ENCODE assay signal across 14 mouse cellular contexts in the genomic region with DNA sequence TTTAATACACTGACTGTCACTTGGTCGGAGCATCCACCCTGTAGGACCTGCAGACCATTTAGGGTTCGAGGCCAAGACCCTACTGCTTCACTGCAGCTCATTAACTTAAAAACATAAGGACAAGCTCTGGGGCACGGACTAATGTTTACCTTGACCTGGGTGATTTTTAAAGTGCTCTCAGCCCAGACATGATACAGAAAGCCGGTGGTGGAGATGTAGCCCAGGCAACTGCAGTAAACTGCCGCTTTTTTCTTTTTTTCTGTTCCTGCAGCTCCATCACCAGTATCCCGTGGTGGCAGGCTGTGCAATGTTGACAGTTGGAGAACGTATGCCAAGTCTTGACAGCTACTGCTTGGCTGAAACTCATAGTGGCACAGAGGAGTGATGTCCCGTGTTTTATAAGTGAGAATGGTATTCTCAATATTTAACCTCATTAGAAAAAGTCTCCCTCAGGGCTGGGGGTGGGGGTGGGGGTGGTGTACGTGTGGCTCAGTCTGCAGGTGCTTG. TPM values are rescaled to one million over a fixed set of nuclear protein-coding genes. Genes with fewer than 3 reads are reported as not detected.
A peak's percentile ranks its signal among the peaks of the same experiment; 100 is the strongest.
DNase-seq lines count a peak whose midpoint lies in the region; ATAC-seq and TF ChIP-seq lines count a peak whose summit lies in the region.
"Had no signal": no experiment of that assay in that cellular context is flagged by ENCODE, and none has a peak within 500 bp of the region (broad histone marks: within the 10 kb centered on the region; RNA-seq: fewer than 3 reads in every experiment).

No protein-coding gene starts in this region.

- H3K27me3 ChIP-seq in cerebellum, adult 2 months (ENCODE audit: control insufficient read depth, insufficient read depth, low read length), result no peaks in the 10 kb centered on the region
- no peaks in the 10 kb centered on the region for H3K27me3 ChIP-seq in intestine, embryonic 15.5 days (replicated peaks)
- H3K27me3 ChIP-seq: limb, embryonic 13.5 days; midbrain, embryonic 15.5 days; neural tube, embryonic 15.5 days had no signal

- no peaks in the 10 kb centered on the region for H3K9me3 ChIP-seq in intestine, embryonic 15.5 days
- H3K9me3 ChIP-seq: limb, embryonic 13.5 days; midbrain, embryonic 15.5 days; neural tube, embryonic 15.5 days had no signal

- TF ChIP-seq POLR2A in cerebellum, adult 2 months (IDR thresholded peaks at IDR 0.05; ENCODE audit: borderline replicate concordance, insufficient read depth, low read length), result no peak

- H3K27ac ChIP-seq in cerebellum, adult 2 months (ENCODE audit: insufficient read depth, low read length), result no peak overlapping the region
- no peak overlapping the region for H3K27ac ChIP-seq in intestine, embryonic 15.5 days
- H3K27ac ChIP-seq: limb, embryonic 13.5 days; midbrain, embryonic 15.5 days; neural tube, embryonic 15.5 days had no signal

- DNase-seq in left cerebral cortex, postnatal 14 days (ENCODE audit: low spot score in 2 of 2), result peak; percentile 14 to 39
- DNase-seq in left cerebral cortex, adult 11 months (ENCODE audit: low spot score), result no peak
- DNase-seq in brain, embryonic 18.5 days (ENCODE audit: low read depth, low spot score), result peak; percentile 28
- peak; percentile 54 to 77 for DNase-seq in cerebellum, adult 2 months
- peak; percentile 8 for DNase-seq in layer of hippocampus, adult 9-10 months (ENCODE audit: low spot score)
- DNase-seq in embryo, embryonic 11 days, result no peak
- DNase-seq: adrenal gland, postnatal 36 days; heart, postnatal 4 days; kidney, postnatal 10 days; thymus, postnatal 14 days had no signal

- intact Hi-C loops in left cerebral cortex, postnatal 14 days (cut with DNase I), result no loop called here

- 13% methylated on average over 9 of the region's 9 CpGs for WGBS in cerebellum, adult 2 months
- WGBS in intestine, embryonic 15.5 days, result 25% methylated on average over 9 of the region's 9 CpGs

- no peaks in the 10 kb centered on the region for H3K4me1 ChIP-seq in cerebellum, adult 2 months (ENCODE audit: control insufficient read depth, insufficient read depth, low read length)
- H3K4me1 ChIP-seq in intestine, embryonic 15.5 days (replicated peaks), result no peaks in the 10 kb centered on the region
- H3K4me1 ChIP-seq: limb, embryonic 13.5 days; neural tube, embryonic 15.5 days had no signal

- H3K9ac ChIP-seq in intestine, embryonic 15.5 days, result no peak overlapping the region
- H3K9ac ChIP-seq: limb, embryonic 13.5 days; midbrain, embryonic 15.5 days; neural tube, embryonic 15.5 days had no signal

- TF ChIP-seq CTCF in cerebellum, adult 2 months (IDR thresholded peaks at IDR 0.05; ENCODE audit: borderline replicate concordance, insufficient read depth, low read depth, low read length), result no peak

- H3K4me3 ChIP-seq in cerebellum, adult 2 months (replicated peaks; ENCODE audit: insufficient read depth, low read depth, low read length), result no peak overlapping the region
- H3K4me3 ChIP-seq in intestine, embryonic 15.5 days (replicated peaks), result no peak overlapping the region
- H3K4me3 ChIP-seq: limb, embryonic 13.5 days; midbrain, embryonic 15.5 days; neural tube, embryonic 15.5 days had no signal

- H3K36me3 ChIP-seq in intestine, embryonic 15.5 days, result no peaks in the 10 kb centered on the region
- H3K36me3 ChIP-seq: limb, embryonic 13.5 days; midbrain, embryonic 15.5 days; neural tube, embryonic 15.5 days had no signal

- ATAC-seq in intestine, embryonic 15.5 days, result no peak
- ATAC-seq: midbrain, embryonic 15.5 days had no signal

- H3K4me2 ChIP-seq in intestine, embryonic 15.5 days (replicated peaks), result no peak overlapping the region
- H3K4me2 ChIP-seq: limb, embryonic 13.5 days; midbrain, embryonic 15.5 days; neural tube, embryonic 15.5 days had no signal

RNA-seq across cellular contexts. Expression of gene Cfap221, which starts 39.3 kb away (rescaled TPM):
- under 1 TPM; 0.38 to 0.59 TPM for total RNA-seq in left cerebral cortex, postnatal 14 days (2021)
- 0.08 and 0.14 TPM in 2 replicates for polyA plus RNA-seq in cerebellum, adult 2 months (2012; rRNA removed)
- not detected in 2 replicates for polyA plus RNA-seq in intestine, embryonic 15.5 days (2015; fragmentation: Nextera tagmentation; extraction: Ambion mirVana)
- total RNA-seq: heart, postnatal 4 days had no signal

RNA-seq across cellular contexts. Expression of gene Tmem177, which starts 44.8 kb away (rescaled TPM):
- total RNA-seq in left cerebral cortex, postnatal 14 days (2021), result 1 to 10 TPM; 6.2 to 7.1 TPM
- 7.4 and 7.5 TPM in 2 replicates for polyA plus RNA-seq in cerebellum, adult 2 months (2012; rRNA removed)
- polyA plus RNA-seq in intestine, embryonic 15.5 days (2015; fragmentation: Nextera tagmentation; extraction: Ambion mirVana), result 6.5 TPM in 2 replicates

RNA-seq across cellular contexts. Expression of gene Sctr, which starts 48.9 kb away (rescaled TPM):
- under 1 TPM; 0.76 to 0.90 TPM for total RNA-seq in left cerebral cortex, postnatal 14 days (2021)
- 0.19 and 0.25 TPM in 2 replicates for polyA plus RNA-seq in cerebellum, adult 2 months (2012; rRNA removed)
- polyA plus RNA-seq in intestine, embryonic 15.5 days (2015; fragmentation: Nextera tagmentation; extraction: Ambion mirVana), result 0.72 and 0.90 TPM in 2 replicates

Comparison
In these comparisons a context has a peak if more than half of its experiments do, and no peak if none do; other contexts are left out.
1. DNase-seq: peak in left cerebral cortex, postnatal 14 days (2 of 2), brain, embryonic 18.5 days (single experiment), cerebellum, adult 2 months (2 of 2) and layer of hippocampus, adult 9-10 months (single experiment); none in left cerebral cortex, adult 11 months (single experiment) and embryo, embryonic 11 days (single experiment).